Mouse (Mus musculus) erythroblast, embryonic 14.5 days (primary cell): ENCODE data around the gene Gnaz.

ENCODE experiments used
- GATA1 ChIP-seq: IDR thresholded peaks from 2 replicates; pipeline ENCODE4 v1.6.1; 2012; ENCODE audit warnings: low read length, inconsistent platforms, mixed read lengths
- TAL1 ChIP-seq: IDR thresholded peaks from 3 replicates; pipeline ENCODE4 v1.6.1; 2012; ENCODE audit warnings: low read length, inconsistent platforms, mixed read lengths

DNA sequence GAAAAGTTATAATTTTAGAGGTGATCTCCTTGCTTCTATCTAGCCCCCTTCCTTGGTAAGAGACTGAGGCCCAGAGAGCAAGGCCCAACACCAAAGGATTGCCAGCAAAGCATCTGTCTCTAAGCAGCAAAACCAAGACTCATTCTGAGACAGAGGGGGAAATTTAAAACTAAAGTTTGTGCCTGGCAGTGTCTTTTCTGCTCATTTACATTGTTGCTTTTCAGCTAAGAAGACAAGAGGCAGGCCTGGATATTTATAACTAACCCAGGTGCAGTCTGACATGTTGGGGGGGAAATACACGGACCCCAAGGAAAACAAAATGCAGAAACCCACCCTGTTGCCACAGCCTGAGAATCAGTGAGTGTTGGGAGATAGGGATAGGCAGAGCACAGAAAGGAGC is 2.6 kb upstream of the Gnaz start:
- no peak for TF ChIP-seq TAL1
- TF ChIP-seq GATA1: no peak
